Mouse (Mus musculus) lung, adult 2 months (tissue): ENCODE results near the gene Aco1. TPM values are rescaled to one million over a fixed set of nuclear protein-coding genes. Genes with fewer than 3 reads are reported as not detected.

Experiments used
- DNase-seq: peaks from one replicate; pipeline ENCODE4 v3.0.0; 2022
- H3K4me1 ChIP-seq: fragments of 200-500 bp; 2 replicates; pipeline ENCODE4 v1.6.1; 2011; ENCODE audit warnings: low read length; ENCODE audit not compliant: control insufficient read depth, insufficient read depth
- H3K4me3 ChIP-seq: fragments of 200-500 bp; replicated peaks from 2 replicates; pipeline ENCODE3; 2011; ENCODE audit warnings: low read depth, mild to moderate bottlenecking, control low read depth, low read length; ENCODE audit errors: extremely low read depth
- CTCF ChIP-seq: fragments of 200-500 bp; IDR thresholded peaks from 2 replicates; pipeline ENCODE4 v1.5.1; 2011; ENCODE audit warnings: mild to moderate bottlenecking, low read length, control low read depth; ENCODE audit not compliant: insufficient read depth
- POLR2A ChIP-seq: fragments of 200-500 bp; IDR thresholded peaks from 2 replicates; pipeline ENCODE4 v1.6.1; 2011; ENCODE audit warnings: low read depth, mild to moderate bottlenecking, control low read depth, low read length, borderline replicate concordance; ENCODE audit errors: extremely low read depth
- WGBS: fragments of 180-500 bp; shearing (Covaris S2); methylation state at CpG from one replicate; pipeline ENCODE4 v1.1.7; 2018; 5-methylcytosine and 5-hydroxymethylcytosine counted together
- polyA plus RNA-seq: library from polyadenylated mRNA; depleted of rRNA; stranded (reverse); fragments of >200 nt; gene quantifications from 2 replicates; pipeline ENCODE4 v1.2.3, GENCODE M21; 2012

Gene Aco1
- polyA plus RNA-seq, 1 experiment: 35.4 TPM

GRCm38 (mm10) chr4:40156153-40156552 lies 13.3 kb downstream of the Aco1 start:
- TF ChIP-seq POLR2A (no peak), CTCF (no peak)
- H3K4me3 ChIP-seq: no peak overlapping the region
- DNase-seq: peak; percentile 67
- WGBS: 24% methylated on average over 2 of the region's 2 CpGs
- H3K4me1 ChIP-seq: peaks cover 15% of the 10 kb centered on the region

DNA sequence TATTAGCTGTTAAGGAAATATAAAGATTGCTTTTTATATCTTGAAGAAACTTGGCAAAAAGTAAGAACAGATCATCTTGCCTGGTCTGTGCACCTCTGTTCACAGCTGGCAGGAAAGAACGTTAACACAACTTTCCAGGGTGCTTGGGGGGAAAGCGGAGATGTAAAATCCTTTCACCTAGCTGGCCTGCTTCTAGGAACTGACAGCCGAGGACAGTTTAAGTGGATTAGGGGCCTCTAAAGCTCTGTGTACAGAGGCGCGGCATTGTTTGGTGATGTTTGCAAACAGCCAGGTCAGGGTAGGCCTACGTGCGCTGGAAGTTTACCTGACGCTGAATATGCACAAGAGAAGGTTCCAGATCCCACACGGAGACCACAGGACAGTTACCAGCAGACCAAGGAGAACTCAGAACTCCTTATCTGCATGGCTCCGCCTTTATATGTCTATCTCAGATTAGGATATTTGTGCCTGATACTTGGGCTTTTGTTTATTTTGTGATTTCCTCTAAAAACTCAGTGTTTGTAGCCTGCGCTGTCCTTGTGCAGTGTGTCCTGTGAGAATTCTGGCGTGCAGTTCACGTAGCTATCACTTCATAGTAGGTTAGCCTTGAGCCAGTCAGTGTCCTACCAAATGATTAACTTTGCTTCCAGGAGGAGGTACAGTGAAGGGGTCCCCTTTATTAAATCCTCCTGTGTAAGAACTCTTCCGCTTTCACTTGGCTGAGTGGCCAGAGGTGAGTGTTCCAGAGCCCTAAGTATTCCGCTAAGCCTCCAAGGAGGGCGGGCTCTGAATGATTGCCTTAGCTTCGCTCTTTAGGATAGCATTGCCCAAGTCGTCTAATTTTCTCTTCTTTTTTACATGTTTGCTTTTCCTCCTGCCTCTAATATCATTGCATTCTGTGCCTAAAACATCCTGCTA lies 14.0 kb downstream of the Aco1 start:
- peak; percentile 21 for DNase-seq
- Histone ChIP-seq H3K4me1 (peaks cover 15% of the 10 kb centered on the region), H3K4me3 (no peak overlapping the region)
- TF ChIP-seq CTCF: no peak
- TF ChIP-seq POLR2A: no peak
- WGBS: 44% methylated on average over 18 of the region's 18 CpGs

DNA sequence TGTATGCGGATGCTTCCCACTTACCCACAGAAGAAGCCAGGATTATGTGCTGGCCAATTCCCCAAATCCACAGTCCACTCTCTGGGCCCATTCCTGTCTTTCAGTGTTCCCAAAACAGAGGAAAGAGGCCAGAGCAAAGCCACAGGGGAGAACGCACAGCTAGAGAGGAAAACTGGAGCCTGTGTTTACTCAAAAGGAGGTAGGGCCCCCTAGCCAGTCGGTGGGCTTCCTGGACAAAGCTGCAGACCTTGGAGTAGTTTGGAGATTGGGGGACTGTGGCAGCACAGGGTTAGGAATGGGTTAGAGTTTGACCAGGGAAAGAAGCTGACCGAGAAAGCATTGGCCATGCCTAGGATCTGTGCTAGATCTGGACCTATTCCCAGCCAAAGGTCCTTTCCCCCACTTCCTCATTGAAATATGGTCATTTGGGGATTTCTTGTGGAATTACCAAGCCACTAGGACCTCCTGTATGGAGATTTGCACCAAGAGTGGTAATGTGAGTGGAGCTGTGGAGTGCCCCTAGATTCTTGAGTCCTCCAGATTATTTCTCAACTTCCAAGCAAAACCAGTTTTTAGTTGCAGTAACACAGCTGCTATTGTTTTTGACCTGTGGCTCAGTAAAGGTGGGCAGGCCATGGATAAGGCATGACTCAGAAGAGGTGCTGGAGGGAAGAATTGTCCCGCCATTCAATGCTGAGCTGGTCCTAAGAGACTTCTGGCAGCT lies 14.8 kb downstream of the Aco1 start:
- 45% methylated on average over 5 of the region's 5 CpGs for WGBS
- Histone ChIP-seq H3K4me3 (no peak overlapping the region), H3K4me1 (peaks cover 15% of the 10 kb centered on the region)
- no peak for TF ChIP-seq POLR2A
- no peak for TF ChIP-seq CTCF
- DNase-seq: no peak

DNA sequence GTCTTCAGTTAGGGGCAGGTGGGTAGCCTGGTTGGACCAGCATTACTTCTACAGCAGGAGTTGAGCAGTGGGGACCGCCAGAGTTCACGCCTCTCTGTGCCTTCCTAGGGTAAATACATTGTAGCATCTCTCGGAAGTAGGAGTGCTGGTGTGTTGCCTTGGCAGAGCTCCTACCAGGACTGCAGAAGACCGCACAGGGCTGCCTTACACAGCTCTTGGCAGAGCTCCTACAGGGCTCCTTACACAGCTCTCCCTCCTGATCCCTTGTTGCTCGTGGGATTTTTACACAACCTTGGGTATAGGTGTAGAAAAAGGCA lies 15.3 kb downstream of the Aco1 start:
- Histone ChIP-seq H3K4me3 (no peak overlapping the region), H3K4me1 (peaks cover 15% of the 10 kb centered on the region)
- 56% methylated on average over 5 of the region's 5 CpGs for WGBS
- TF ChIP-seq POLR2A (no peak), CTCF (no peak)
- no peak for DNase-seq

GRCm38 (mm10) chr4:40160591-40161434 lies 17.9 kb downstream of the Aco1 start:
- WGBS: 93% methylated on average over 8 of the region's 8 CpGs
- no peak for DNase-seq
- Histone ChIP-seq H3K4me1 (peaks cover 12% of the 10 kb centered on the region), H3K4me3 (no peak overlapping the region)
- TF ChIP-seq POLR2A: no peak
- no peak for TF ChIP-seq CTCF

- DNase-seq: no peak
- 76% methylated on average over 10 of the region's 10 CpGs for WGBS
Measured at GRCm38 (mm10) chr4:40163646-40164045, 20.8 kb downstream of the Aco1 start.

DNA sequence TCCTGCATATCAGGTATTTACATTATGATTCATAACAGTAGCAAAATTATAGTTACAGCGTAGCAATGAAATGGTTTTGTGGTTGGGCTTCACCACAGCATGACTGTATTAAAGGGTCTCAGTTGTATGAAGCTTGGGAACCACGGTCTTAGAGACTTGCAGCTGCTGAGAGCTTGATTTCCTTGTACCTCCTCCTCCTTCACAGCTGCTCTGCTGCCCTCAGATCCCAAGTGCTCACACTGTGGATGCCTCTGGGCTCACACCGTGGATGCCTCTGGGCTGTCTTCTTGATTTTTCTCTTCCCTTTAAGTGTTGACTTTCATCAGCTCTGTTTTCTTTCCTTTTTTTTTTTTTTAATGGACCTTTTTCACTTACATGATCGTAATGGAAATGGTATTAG lies 28.6 kb downstream of the Aco1 start:
- WGBS: 75% methylated on average over 4 of the region's 4 CpGs
- H3K4me3 ChIP-seq: no peak overlapping the region
- DNase-seq: no peak
- TF ChIP-seq POLR2A (no peak), CTCF (no peak)
- peaks cover 4% of the 10 kb centered on the region; the same call in 1 of the 2 replicates for H3K4me1 ChIP-seq

More at GRCm38 (mm10) chr4:40163646-40164045, 20.8 kb downstream of the Aco1 start:
- Histone ChIP-seq H3K4me3 (no peak overlapping the region), H3K4me1 (no peaks in the 10 kb centered on the region)
- TF ChIP-seq CTCF (no peak), POLR2A (no peak)

DNA sequence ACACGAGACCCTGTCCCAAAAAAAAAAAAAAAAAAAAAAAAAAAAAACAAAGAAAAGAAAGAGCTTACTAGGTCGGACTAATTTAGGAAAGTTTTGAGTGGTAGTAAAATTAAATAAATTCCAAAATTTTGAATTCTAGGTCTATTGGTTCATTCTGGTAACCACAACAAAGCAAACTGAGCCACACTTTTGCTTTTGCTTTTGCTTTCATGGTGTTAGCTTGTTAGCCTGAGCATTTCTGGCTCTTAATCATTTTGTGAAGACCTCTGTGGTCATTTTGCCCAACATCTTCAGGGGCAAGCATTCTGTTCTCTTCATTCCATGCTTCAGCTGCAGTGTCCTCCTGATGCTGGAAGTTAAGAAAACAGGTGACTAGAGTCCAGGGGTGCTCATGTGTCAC lies 29.5 kb downstream of the Aco1 start:
- WGBS: 77% methylated on average over 2 of the region's 2 CpGs
- DNase-seq: no peak
- TF ChIP-seq CTCF: no peak
- TF ChIP-seq POLR2A: no peak

GRCm38 (mm10) chr4:40174321-40174720 lies 31.4 kb downstream of the Aco1 start:
- 37% methylated on average over 4 of the region's 4 CpGs for WGBS
- Histone ChIP-seq H3K4me1 (peaks cover 4% of the 10 kb centered on the region; the same call in 1 of the 2 replicates), H3K4me3 (no peak overlapping the region)
- TF ChIP-seq POLR2A (no peak), CTCF (no peak)
- no peak for DNase-seq

More for the DNA sequence above, 29.5 kb downstream of the Aco1 start:
- Histone ChIP-seq H3K4me1 (peaks cover 4% of the 10 kb centered on the region; the same call in 1 of the 2 replicates), H3K4me3 (no peak overlapping the region)
